Mouse (Mus musculus): ENCODE results near the gene Krt8.

DNA sequence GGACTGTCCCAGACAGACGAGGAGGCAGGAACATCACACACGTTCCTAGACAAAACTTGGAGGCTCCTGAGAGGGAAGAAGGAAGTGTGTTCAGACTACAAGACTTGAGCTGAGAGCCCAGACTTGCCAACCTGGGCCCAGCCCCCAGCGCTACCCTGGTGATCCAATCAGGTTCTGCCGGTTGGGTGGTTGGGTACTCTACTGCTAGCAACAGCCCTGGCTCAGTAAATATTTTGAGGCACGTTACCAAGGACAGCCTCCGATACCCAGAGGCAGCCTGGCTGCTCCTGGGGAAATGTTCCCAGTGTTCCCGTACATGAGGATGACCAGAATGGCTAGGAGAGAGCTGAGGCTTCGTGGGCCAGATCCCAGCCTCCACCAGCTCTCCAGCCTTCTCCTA, 37.5 kb downstream of the Krt8 start:
- no peak for TF ChIP-seq POLR2A (IDR thresholded peaks at IDR 0.05; ENCODE audit: control insufficient read depth in 1 of 2, insufficient read depth in 1 of 2, low read depth in 1 of 2, low read length in 2 of 2, poor library complexity in 1 of 2)
- TF ChIP-seq MAFK (IDR thresholded peaks at IDR 0.05; ENCODE audit: borderline replicate concordance, low read depth, low read length), result no peak
- no peak for TF ChIP-seq ZMIZ1 (IDR thresholded peaks at IDR 0.05; ENCODE audit: low read depth, low read length)
- no peak for TF ChIP-seq ELF1 (IDR thresholded peaks at IDR 0.05; ENCODE audit: low read depth, low read length)
- no peak for TF ChIP-seq BHLHE40 (IDR thresholded peaks at IDR 0.05; ENCODE audit: borderline replicate concordance, low read depth, low read length)
- no peak for TF ChIP-seq GATA1 (IDR thresholded peaks at IDR 0.05; ENCODE audit: low read depth, low read length)
- no peak for TF ChIP-seq KAT2A (conservative IDR thresholded peaks at IDR 0.05; ENCODE audit: low read depth, low read length)
- TF ChIP-seq POLR2AphosphoS5 (IDR thresholded peaks at IDR 0.05; ENCODE audit: borderline replicate concordance, low read depth, low read length), result no peak
- no peak for TF ChIP-seq CTCF (IDR thresholded peaks at IDR 0.05 in 2 of 3, conservative IDR thresholded peaks at IDR 0.05 in 1 of 3; ENCODE audit: control insufficient read depth in 1 of 3, insufficient read depth in 1 of 3, low read depth in 2 of 3, low read length in 3 of 3, poor library complexity in 1 of 3, severe bottlenecking in 1 of 3)
- no peak for TF ChIP-seq ZNF384 (IDR thresholded peaks at IDR 0.05; ENCODE audit: low read depth, low read length)
- no peak for TF ChIP-seq MAZ (IDR thresholded peaks at IDR 0.05; ENCODE audit: low read depth, low read length)
- no peak for TF ChIP-seq TBP (IDR thresholded peaks at IDR 0.05; ENCODE audit: low read depth, low read length)
- TF ChIP-seq CHD1 (IDR thresholded peaks at IDR 0.05; ENCODE audit: low read depth, low read length), result no peak

Data from MEL (cell line).